Mouse (Mus musculus) forebrain, embryonic 13.5 days (tissue): ENCODE results near the gene Rtkn. TPM values are rescaled to one million over a fixed set of nuclear protein-coding genes. Genes with fewer than 3 reads are reported as not detected.

Source experiments
- ATAC-seq: fragments of 200-750 bp; cut with Nextera tagmentation; 2 replicates; pipeline ENCODE4 v1.8.0; 2017
- H3K27ac ChIP-seq: fragments of 300-500 bp; sonication (generic); 2 replicates; pipeline ENCODE4 v1.5.1; 2015; ENCODE audit warnings: inconsistent platforms, mild to moderate bottlenecking, moderate library complexity
- H3K27me3 ChIP-seq: fragments of 300-500 bp; sonication (generic); 2 replicates; pipeline ENCODE4 v1.6.1; 2015; ENCODE audit warnings: mild to moderate bottlenecking, inconsistent platforms
- H3K36me3 ChIP-seq: fragments of 300-500 bp; sonication (generic); 2 replicates; pipeline ENCODE4 v1.6.1; 2015; ENCODE audit warnings: mild to moderate bottlenecking, inconsistent platforms; ENCODE audit not compliant: poor library complexity, severe bottlenecking
- H3K4me1 ChIP-seq: fragments of 300-500 bp; sonication (generic); 2 replicates; pipeline ENCODE4 v1.6.1; 2015; ENCODE audit warnings: inconsistent platforms
- H3K4me2 ChIP-seq: fragments of 300-500 bp; sonication (generic); 2 replicates; pipeline ENCODE4 v1.6.1; 2015; ENCODE audit warnings: inconsistent platforms, mild to moderate bottlenecking, moderate library complexity
- H3K4me3 ChIP-seq: fragments of 300-500 bp; sonication (generic); 2 replicates; pipeline ENCODE4 v1.5.1; 2015; ENCODE audit warnings: mild to moderate bottlenecking, inconsistent platforms
- H3K9ac ChIP-seq: fragments of 300-500 bp; sonication (generic); 2 replicates; pipeline ENCODE4 v1.6.1; 2015; ENCODE audit warnings: mild to moderate bottlenecking, inconsistent platforms
- H3K9me3 ChIP-seq: fragments of 300-500 bp; sonication (generic); replicated peaks from 2 replicates; pipeline ENCODE4 v1.6.1; 2016; ENCODE audit warnings: inconsistent platforms
- WGBS: fragments of 180-500 bp; shearing (Covaris S2); methylation state at CpG from one replicate; pipeline ENCODE4 v1.1.7; 2015; 5-methylcytosine and 5-hydroxymethylcytosine counted together
- polyA plus RNA-seq: library from polyadenylated mRNA; unstranded; fragments of >200 nt; fragmentation: Nextera tagmentation; extraction: Ambion mirVana; gene quantifications from 2 replicates; pipeline ENCODE4 v1.2.1, GENCODE M21; 2015

The Rtkn gene
- polyA plus RNA-seq, 1 experiment from 2014 or later: 10.4 TPM

GRCm38 (mm10) chr6:83118825-83119733 lies 16.2 kb upstream of the Rtkn start:
- peak overlapping the region; percentile 25; the same call in 1 of the 2 replicates for H3K27ac ChIP-seq
- H3K4me2 ChIP-seq: peak overlapping the region; percentile 96
- H3K9me3 ChIP-seq: no peaks in the 10 kb centered on the region
- H3K4me1 ChIP-seq: peaks cover 80% of the 10 kb centered on the region
- H3K36me3 ChIP-seq: peaks cover 32% of the 10 kb centered on the region
- H3K27me3 ChIP-seq: no peaks in the 10 kb centered on the region
- H3K9ac ChIP-seq: peak overlapping the region; percentile 95; the same call in 1 of the 2 replicates
- no peak for ATAC-seq
- WGBS: 84% methylated on average over 14 of the region's 14 CpGs
- H3K4me3 ChIP-seq: peak overlapping the region; percentile 79

GRCm38 (mm10) chr6:83119734-83120051 lies 15.6 kb upstream of the Rtkn start:
- no peak overlapping the region; the same call in 1 of the 2 replicates for H3K27ac ChIP-seq
- H3K9ac ChIP-seq: peak overlapping the region; percentile 95
- no peak for ATAC-seq
- 79% methylated on average over 7 of the region's 7 CpGs for WGBS
- H3K4me1 ChIP-seq: peaks cover 81% of the 10 kb centered on the region
- H3K4me2 ChIP-seq: peak overlapping the region; percentile 96
- H3K27me3 ChIP-seq: no peaks in the 10 kb centered on the region
- H3K36me3 ChIP-seq: peaks cover 32% of the 10 kb centered on the region
- H3K9me3 ChIP-seq: no peaks in the 10 kb centered on the region
- peak overlapping the region; percentile 79 for H3K4me3 ChIP-seq

GRCm38 (mm10) chr6:83120930-83121862 lies 14.1 kb upstream of the Rtkn start, which contains the start of gene Wbp1:
Wbp1 (minus strand) TSS chr6:83121559.
- H3K4me3 ChIP-seq: peak within 1 kb of the TSS; percentile 79
- H3K27me3 ChIP-seq: no peaks in the 10 kb centered on the region
- H3K9ac ChIP-seq: peak within 1 kb of the TSS; percentile 96
- peaks cover 32% of the 10 kb centered on the region for H3K36me3 ChIP-seq
- peak within 1 kb of the TSS; percentile 96 for H3K4me2 ChIP-seq
- under 1% methylated on average over 38 of the region's 38 CpGs for WGBS
- ATAC-seq: peak; percentile 95
- no peaks in the 10 kb centered on the region for H3K9me3 ChIP-seq
- H3K4me1 ChIP-seq: peaks cover 76% of the 10 kb centered on the region
- H3K27ac ChIP-seq: peak within 1 kb of the TSS; percentile 99

GRCm38 (mm10) chr6:83121863-83122710 lies 13.2 kb upstream of the Rtkn start:
- Histone ChIP-seq H3K27me3 (no peaks in the 10 kb centered on the region), H3K4me3 (peak overlapping the region; percentile 79), H3K27ac (peak overlapping the region; percentile 99), H3K36me3 (peaks cover 27% of the 10 kb centered on the region), H3K9me3 (no peaks in the 10 kb centered on the region), H3K9ac (peak overlapping the region; percentile 96), H3K4me1 (peaks cover 67% of the 10 kb centered on the region), H3K4me2 (peak overlapping the region; percentile 96)
- peak; percentile 11 for ATAC-seq
- 1% methylated on average over 51 of the region's 52 CpGs for WGBS

GRCm38 (mm10) chr6:83122961-83123360 lies 12.3 kb upstream of the Rtkn start:
- ATAC-seq: no peak
- Histone ChIP-seq H3K27ac (peak overlapping the region; percentile 99; the same call in 1 of the 2 replicates), H3K4me1 (peaks cover 60% of the 10 kb centered on the region), H3K4me3 (no peak overlapping the region), H3K9ac (peak overlapping the region; percentile 96), H3K27me3 (no peaks in the 10 kb centered on the region), H3K36me3 (peaks cover 19% of the 10 kb centered on the region), H3K4me2 (peak overlapping the region; percentile 96), H3K9me3 (no peaks in the 10 kb centered on the region)
- 83% methylated on average over 5 of the region's 5 CpGs for WGBS

- under 1% methylated on average over 30 of the region's 30 CpGs for WGBS
- H3K9me3 ChIP-seq: no peaks in the 10 kb centered on the region
- peak overlapping the region; percentile 77 for H3K9ac ChIP-seq
- H3K4me2 ChIP-seq: peak overlapping the region; percentile 91
- H3K36me3 ChIP-seq: no peaks in the 10 kb centered on the region
- peaks cover 42% of the 10 kb centered on the region for H3K4me1 ChIP-seq
- H3K27me3 ChIP-seq: no peaks in the 10 kb centered on the region
- peak; percentile 12 for ATAC-seq
- H3K4me3 ChIP-seq: peak overlapping the region; percentile 72
- H3K27ac ChIP-seq: peak overlapping the region; percentile 40
Observed at GRCm38 (mm10) chr6:83124851-83125312, 10.4 kb upstream of the Rtkn start.

- WGBS: 15% methylated on average over 5 of the region's 5 CpGs
Observed at GRCm38 (mm10) chr6:83125331-83125730, 9.9 kb upstream of the Rtkn start, which contains the start of gene Ino80b. Ino80b (minus strand) TSS chr6:83125431.

GRCm38 (mm10) chr6:83127419-83127818 lies 7.8 kb upstream of the Rtkn start:
- Histone ChIP-seq H3K9me3 (no peaks in the 10 kb centered on the region), H3K9ac (no peak overlapping the region), H3K4me3 (no peak overlapping the region), H3K4me1 (peaks cover 26% of the 10 kb centered on the region), H3K27ac (no peak overlapping the region), H3K4me2 (no peak overlapping the region), H3K36me3 (no peaks in the 10 kb centered on the region), H3K27me3 (no peaks in the 10 kb centered on the region)
- ATAC-seq: no peak
- WGBS: 96% methylated on average over 5 of the region's 5 CpGs

More at GRCm38 (mm10) chr6:83125331-83125730, 9.9 kb upstream of the Rtkn start, which contains the start of gene Ino80b:
- H3K4me2 ChIP-seq: peak within 1 kb of the TSS; percentile 91
- peaks cover 38% of the 10 kb centered on the region for H3K4me1 ChIP-seq
- H3K36me3 ChIP-seq: no peaks in the 10 kb centered on the region
- no peak for ATAC-seq
- H3K9me3 ChIP-seq: no peaks in the 10 kb centered on the region
- H3K4me3 ChIP-seq: peak within 1 kb of the TSS; percentile 72
- peak within 1 kb of the TSS; percentile 77 for H3K9ac ChIP-seq
- H3K27ac ChIP-seq: peak within 1 kb of the TSS; percentile 40
- no peaks in the 10 kb centered on the region for H3K27me3 ChIP-seq

GRCm38 (mm10) chr6:83131469-83132034 lies 3.7 kb upstream of the Rtkn start:
- no peaks in the 10 kb centered on the region for H3K36me3 ChIP-seq
- H3K9me3 ChIP-seq: no peaks in the 10 kb centered on the region
- H3K4me2 ChIP-seq: no peak overlapping the region
- WGBS: 84% methylated on average over 6 of the region's 6 CpGs
- H3K27ac ChIP-seq: no peak overlapping the region
- no peak overlapping the region for H3K4me3 ChIP-seq
- peaks cover 23% of the 10 kb centered on the region for H3K27me3 ChIP-seq
- H3K9ac ChIP-seq: no peak overlapping the region
- no peak for ATAC-seq
- peaks cover 11% of the 10 kb centered on the region for H3K4me1 ChIP-seq

- no peaks in the 10 kb centered on the region for H3K36me3 ChIP-seq
- H3K4me1 ChIP-seq: peaks cover 19% of the 10 kb centered on the region
- WGBS: 86% methylated on average over 9 of the region's 9 CpGs
- no peak overlapping the region for H3K4me2 ChIP-seq
- H3K9ac ChIP-seq: no peak overlapping the region
- no peak for ATAC-seq
- no peak overlapping the region for H3K4me3 ChIP-seq
- peaks cover 25% of the 10 kb centered on the region for H3K27me3 ChIP-seq
- H3K27ac ChIP-seq: no peak overlapping the region
- no peaks in the 10 kb centered on the region for H3K9me3 ChIP-seq
Observed at GRCm38 (mm10) chr6:83132176-83132919, 2.9 kb upstream of the Rtkn start.
